Mouse (Mus musculus) c-Kit-positive CD71-negative TER-119-negative erythroid progenitor cells, embryonic 14.5 days (primary cell): Measurements from ENCODE around the gene Akap6.

Source experiments
- DNase-seq: peaks from one replicate; pipeline ENCODE4 v3.0.0-alpha.2; 2013; ENCODE audit warnings: low read depth

The Akap6 gene

GRCm38 (mm10) chr12:52699146-52699545, at the start of gene Akap6:
Gene Akap6 (plus strand): TSS chr12:52699383.
- no peak for DNase-seq

- no peak for DNase-seq
These were observed 36.0 kb upstream of the Akap6 start for GRCm38 (mm10) chr12:52662907-52663790.

- DNase-seq: no peak
These were observed 34.2 kb upstream of the Akap6 start for GRCm38 (mm10) chr12:52664944-52665343.

GRCm38 (mm10) chr12:52671436-52671835, 27.7 kb upstream of the Akap6 start:
- DNase-seq: no peak

GRCm38 (mm10) chr12:52671943-52672342, 27.2 kb upstream of the Akap6 start:
- no peak for DNase-seq

- no peak for DNase-seq
These were observed 25.7 kb upstream of the Akap6 start for GRCm38 (mm10) chr12:52673361-52673960.

- DNase-seq: no peak
These were observed 24.2 kb upstream of the Akap6 start for GRCm38 (mm10) chr12:52675010-52675409.

- no peak for DNase-seq
These were observed 11.8 kb upstream of the Akap6 start for GRCm38 (mm10) chr12:52687355-52687754.

GRCm38 (mm10) chr12:52688712-52689111, 10.5 kb upstream of the Akap6 start:
- no peak for DNase-seq

GRCm38 (mm10) chr12:52691552-52691951, 7.6 kb upstream of the Akap6 start:
- no peak for DNase-seq

GRCm38 (mm10) chr12:52692290-52692974, 6.8 kb upstream of the Akap6 start:
- DNase-seq: peak; percentile 25

GRCm38 (mm10) chr12:52697407-52698109, 1.6 kb upstream of the Akap6 start:
- DNase-seq: no peak

- DNase-seq: no peak
These were observed 780 bp upstream of the Akap6 start for GRCm38 (mm10) chr12:52698276-52698930.

GRCm38 (mm10) chr12:52699961-52700696, 946 bp downstream of the Akap6 start:
- DNase-seq: no peak

GRCm38 (mm10) chr12:52700697-52701191, 1.6 kb downstream of the Akap6 start:
- no peak for DNase-seq

GRCm38 (mm10) chr12:52701201-52701641, 2.0 kb downstream of the Akap6 start:
- DNase-seq: no peak

GRCm38 (mm10) chr12:52702368-52702967, 3.3 kb downstream of the Akap6 start:
- no peak for DNase-seq

GRCm38 (mm10) chr12:52704081-52704480, 4.9 kb downstream of the Akap6 start:
- no peak for DNase-seq

GRCm38 (mm10) chr12:52704810-52705209, 5.6 kb downstream of the Akap6 start:
- DNase-seq: no peak

GRCm38 (mm10) chr12:52711382-52711781, 12.2 kb downstream of the Akap6 start:
- no peak for DNase-seq
